Mouse (Mus musculus) embryonic fibroblast, embryonic 13.5 days (primary cell): ENCODE data around the gene Bbs10. TPM values are rescaled to one million over a fixed set of nuclear protein-coding genes. Genes with fewer than 3 reads are reported as not detected.

ENCODE experiments used
- H3K27ac ChIP-seq: 2 replicates; pipeline ENCODE4 v1.5.1; 2012; ENCODE audit warnings: low read length, control low read depth, inconsistent platforms; ENCODE audit not compliant: insufficient read depth
- H3K4me1 ChIP-seq: 2 replicates; pipeline ENCODE4 v1.6.1; 2011; ENCODE audit warnings: low read length; ENCODE audit not compliant: control insufficient read depth, insufficient read depth
- H3K4me3 ChIP-seq: 2 replicates; pipeline ENCODE4 v1.5.1; 2011; ENCODE audit warnings: mild to moderate bottlenecking, control low read depth, low read length; ENCODE audit not compliant: insufficient read depth
- CTCF ChIP-seq: IDR thresholded peaks from 2 replicates; pipeline ENCODE4 v1.5.1; 2011; ENCODE audit warnings: mild to moderate bottlenecking, control low read depth, low read length, moderate library complexity, borderline replicate concordance; ENCODE audit not compliant: insufficient read depth
- POLR2A ChIP-seq: IDR thresholded peaks from 2 replicates; pipeline ENCODE4 v1.6.1; 2011; ENCODE audit warnings: low read depth, mild to moderate bottlenecking, control low read depth, low read length, moderate library complexity
- polyA plus RNA-seq: library from polyadenylated mRNA; stranded (reverse); fragments of >200 nt; gene quantifications from 2 replicates; pipeline ENCODE4 v1.2.4, GENCODE M21; 2011; ENCODE audit warnings: low read depth; ENCODE audit not compliant: missing spikeins, insufficient read length

Bbs10 gene
- polyA plus RNA-seq, 1 experiment: 2.8 TPM

GRCm38 (mm10) chr10:111318021-111318420 lies 19.5 kb downstream of the Bbs10 start:
- Histone ChIP-seq H3K27ac (no peak overlapping the region), H3K4me3 (no peak overlapping the region), H3K4me1 (no peaks in the 10 kb centered on the region)
- TF ChIP-seq CTCF (no peak), POLR2A (no peak)

- H3K4me3 ChIP-seq: no peak overlapping the region
- H3K27ac ChIP-seq: no peak overlapping the region
- no peaks in the 10 kb centered on the region for H3K4me1 ChIP-seq
- TF ChIP-seq CTCF (no peak), POLR2A (no peak)
Measured at GRCm38 (mm10) chr10:111318805-111319500, 20.5 kb downstream of the Bbs10 start.

GRCm38 (mm10) chr10:111320579-111320978 lies 22.1 kb downstream of the Bbs10 start:
- no peak overlapping the region for H3K27ac ChIP-seq
- no peak for TF ChIP-seq POLR2A
- H3K4me1 ChIP-seq: no peaks in the 10 kb centered on the region
- no peak overlapping the region for H3K4me3 ChIP-seq

GRCm38 (mm10) chr10:111327957-111328356 lies 29.5 kb downstream of the Bbs10 start:
- H3K4me3 ChIP-seq: no peak overlapping the region
- no peak overlapping the region for H3K27ac ChIP-seq
- H3K4me1 ChIP-seq: no peaks in the 10 kb centered on the region
- no peak for TF ChIP-seq CTCF
- TF ChIP-seq POLR2A: no peak

- H3K27ac ChIP-seq: no peak overlapping the region
- no peak for TF ChIP-seq CTCF
- no peak for TF ChIP-seq POLR2A
- no peak overlapping the region for H3K4me3 ChIP-seq
- no peaks in the 10 kb centered on the region for H3K4me1 ChIP-seq
Measured at GRCm38 (mm10) chr10:111329326-111329725, 30.8 kb downstream of the Bbs10 start.

- Histone ChIP-seq H3K4me3 (no peak overlapping the region), H3K27ac (no peak overlapping the region), H3K4me1 (no peaks in the 10 kb centered on the region)
- TF ChIP-seq CTCF: no peak
- no peak for TF ChIP-seq POLR2A
Measured at GRCm38 (mm10) chr10:111334902-111335301, 36.4 kb downstream of the Bbs10 start.

GRCm38 (mm10) chr10:111335517-111336352 lies 37.3 kb downstream of the Bbs10 start:
- H3K4me1 ChIP-seq: no peaks in the 10 kb centered on the region
- TF ChIP-seq POLR2A: no peak
- no peak for TF ChIP-seq CTCF
- H3K4me3 ChIP-seq: no peak overlapping the region
- no peak overlapping the region for H3K27ac ChIP-seq

GRCm38 (mm10) chr10:111336353-111336713 lies 37.9 kb downstream of the Bbs10 start:
- H3K4me1 ChIP-seq: no peaks in the 10 kb centered on the region
- no peak overlapping the region for H3K4me3 ChIP-seq
- TF ChIP-seq POLR2A (no peak), CTCF (no peak)
- H3K27ac ChIP-seq: no peak overlapping the region

GRCm38 (mm10) chr10:111339296-111339695 lies 40.8 kb downstream of the Bbs10 start:
- TF ChIP-seq POLR2A (no peak), CTCF (no peak)
- Histone ChIP-seq H3K27ac (no peak overlapping the region), H3K4me1 (no peaks in the 10 kb centered on the region), H3K4me3 (no peak overlapping the region)

GRCm38 (mm10) chr10:111341761-111342160 lies 43.3 kb downstream of the Bbs10 start:
- H3K4me3 ChIP-seq: no peak overlapping the region
- H3K4me1 ChIP-seq: no peaks in the 10 kb centered on the region
- no peak overlapping the region for H3K27ac ChIP-seq
- no peak for TF ChIP-seq CTCF
- TF ChIP-seq POLR2A: no peak
